Mouse (Mus musculus): ENCODE results near the gene Srgap2.
A peak's percentile ranks its signal among the peaks of the same experiment; 100 is the strongest.
"Not testable (repeated sequence)": the region's sequence is repeated elsewhere in the genome, so short reads cannot be mapped to it uniquely, and the experiment has no call there.

Gene Srgap2

GRCm38 (mm10) chr1:131290648-131291047 lies 236.5 kb downstream of the Srgap2 start:
- peak in 1 of 2 experiments; percentile 75 for DNase-seq (ENCODE audit: low spot score in 2 of 2)

GRCm38 (mm10) chr1:131288938-131289337 lies 238.2 kb downstream of the Srgap2 start:
- DNase-seq (ENCODE audit: low spot score in 2 of 2): no peak

GRCm38 (mm10) chr1:131287267-131287666 lies 239.9 kb downstream of the Srgap2 start:
- DNase-seq (ENCODE audit: low spot score in 2 of 2): no peak

GRCm38 (mm10) chr1:131286803-131287202 lies 240.3 kb downstream of the Srgap2 start:
- DNase-seq (ENCODE audit: low spot score in 2 of 2): no peak

- no peak for DNase-seq (ENCODE audit: low spot score in 2 of 2)
These were observed 242.5 kb downstream of the Srgap2 start for GRCm38 (mm10) chr1:131284616-131285015.

GRCm38 (mm10) chr1:131284167-131284566 lies 243.0 kb downstream of the Srgap2 start:
- DNase-seq (ENCODE audit: low spot score in 2 of 2): no peak

- DNase-seq (ENCODE audit: low spot score in 2 of 2): no peak
These were observed 245.4 kb downstream of the Srgap2 start for GRCm38 (mm10) chr1:131281731-131282130.

- no peak for DNase-seq (ENCODE audit: low spot score in 2 of 2)
These were observed 246.9 kb downstream of the Srgap2 start for GRCm38 (mm10) chr1:131280280-131280679.

- DNase-seq (ENCODE audit: low spot score in 2 of 2): no peak
These were observed 247.7 kb downstream of the Srgap2 start, which contains the start of gene Ikbke for GRCm38 (mm10) chr1:131279456-131279776. Gene Ikbke (minus strand): TSS chr1:131279606.

- DNase-seq (ENCODE audit: low spot score in 2 of 2): no peak
These were observed 248.3 kb downstream of the Srgap2 start for GRCm38 (mm10) chr1:131278606-131279455.

GRCm38 (mm10) chr1:131276831-131277230 lies 250.3 kb downstream of the Srgap2 start:
- DNase-seq (ENCODE audit: low spot score in 2 of 2): no peak

GRCm38 (mm10) chr1:131275577-131275976 lies 251.6 kb downstream of the Srgap2 start:
- DNase-seq (ENCODE audit: low spot score in 2 of 2): no peak

GRCm38 (mm10) chr1:131274725-131275539 lies 252.2 kb downstream of the Srgap2 start:
- DNase-seq (ENCODE audit: low spot score in 2 of 2): no peak

GRCm38 (mm10) chr1:131269797-131270578 lies 257.2 kb downstream of the Srgap2 start:
- peak; percentile 66 to 78 for DNase-seq (ENCODE audit: low spot score in 2 of 2)

- no peak for DNase-seq (ENCODE audit: low spot score in 2 of 2)
These were observed 258.4 kb downstream of the Srgap2 start for GRCm38 (mm10) chr1:131268776-131269175.

GRCm38 (mm10) chr1:131263905-131264304 lies 263.2 kb downstream of the Srgap2 start:
- DNase-seq (ENCODE audit: low spot score in 2 of 2): no peak

- DNase-seq (ENCODE audit: low spot score in 2 of 2): peak; percentile 54 to 82
These were observed 266.9 kb downstream of the Srgap2 start for GRCm38 (mm10) chr1:131260309-131260656.

- no peak for DNase-seq (ENCODE audit: low spot score in 2 of 2)
These were observed 267.4 kb downstream of the Srgap2 start for GRCm38 (mm10) chr1:131259632-131260308.

GRCm38 (mm10) chr1:131257288-131257687 lies 269.9 kb downstream of the Srgap2 start:
- no peak for DNase-seq (ENCODE audit: low spot score in 2 of 2)

GRCm38 (mm10) chr1:131252516-131253250 lies 274.5 kb downstream of the Srgap2 start:
- DNase-seq (ENCODE audit: low spot score in 2 of 2): not testable (repeated sequence)
